Mouse (Mus musculus) erythroblast, adult 5-6 weeks (primary cell): Measurements from ENCODE around the gene Fam166b. TPM values are rescaled to one million over a fixed set of nuclear protein-coding genes. Genes with fewer than 3 reads are reported as not detected.
A peak's percentile ranks its signal among the peaks of the same experiment; 100 is the strongest.

Experiments used
- ATAC-seq: replicated peaks from 2 replicates; pipeline ENCODE4 v1.8.0; 2016; ENCODE audit warnings: moderate number of reproducible peaks, mild to moderate bottlenecking, moderate TSS enrichment, inconsistent platforms; ENCODE audit not compliant: poor library complexity, low FRiP score, severe bottlenecking
- total RNA-seq, 2 experiments: library from RNA; stranded (forward) in 1 of 2; stranded (reverse) in 1 of 2; fragments of 150-400 nt in 1 of 2; fragments of 200-764, 138-1000 nt in 1 of 2; gene quantifications; 2 replicates each; pipeline versions ENCODE4 v1.2.3 to v1.2.4; 2015 to 2017; ENCODE audit warnings: low replicate concordance in 2 of 2

Fam166b gene
- total RNA-seq (2015; ENCODE audit: low replicate concordance) (not detected in 2 replicates), total RNA-seq (2017; ENCODE audit: low replicate concordance) (not detected in 2 replicates)

DNA sequence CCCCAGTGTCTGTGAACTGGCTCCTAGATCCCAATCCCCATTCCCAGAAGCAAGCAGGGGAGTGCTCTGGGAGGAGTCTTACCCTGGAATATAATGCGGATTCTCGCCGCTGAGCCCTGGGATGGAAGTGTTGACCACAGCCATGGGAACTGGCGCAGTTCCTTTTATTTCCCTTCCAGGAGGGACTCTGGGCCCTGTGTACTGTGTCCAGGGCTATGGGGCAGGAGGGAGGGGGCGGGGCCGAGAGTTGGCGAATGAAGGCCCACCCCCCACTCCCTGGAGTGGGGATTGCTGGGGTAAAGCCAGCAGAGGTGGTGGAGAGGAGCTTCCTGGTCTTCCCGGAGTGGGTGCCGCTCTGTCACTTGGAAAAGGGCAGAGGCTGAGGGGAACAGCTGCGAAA is at the start of gene Fam166b:
Gene Fam166b (minus strand): TSS at position 189 of the 400 bp plus-strand sequence.
- ATAC-seq, result no peak

DNA sequence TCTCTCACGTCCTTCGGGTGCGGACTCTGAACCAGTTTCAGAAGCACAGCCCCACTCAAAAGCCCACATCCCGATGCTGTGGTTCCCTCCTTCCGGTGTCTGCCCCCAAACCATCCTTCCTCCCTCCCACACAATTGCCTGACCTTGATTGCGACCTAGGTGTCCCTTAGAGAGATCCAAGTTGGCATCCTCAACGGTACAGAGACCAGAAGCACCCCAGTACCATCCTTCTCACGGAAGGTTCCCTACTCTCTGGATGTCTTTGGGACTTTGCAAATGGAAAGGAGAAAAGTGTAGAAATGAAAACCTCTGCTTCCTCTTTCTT is 49.6 kb upstream of the Fam166b start:
- ATAC-seq, result peak; percentile 44

DNA sequence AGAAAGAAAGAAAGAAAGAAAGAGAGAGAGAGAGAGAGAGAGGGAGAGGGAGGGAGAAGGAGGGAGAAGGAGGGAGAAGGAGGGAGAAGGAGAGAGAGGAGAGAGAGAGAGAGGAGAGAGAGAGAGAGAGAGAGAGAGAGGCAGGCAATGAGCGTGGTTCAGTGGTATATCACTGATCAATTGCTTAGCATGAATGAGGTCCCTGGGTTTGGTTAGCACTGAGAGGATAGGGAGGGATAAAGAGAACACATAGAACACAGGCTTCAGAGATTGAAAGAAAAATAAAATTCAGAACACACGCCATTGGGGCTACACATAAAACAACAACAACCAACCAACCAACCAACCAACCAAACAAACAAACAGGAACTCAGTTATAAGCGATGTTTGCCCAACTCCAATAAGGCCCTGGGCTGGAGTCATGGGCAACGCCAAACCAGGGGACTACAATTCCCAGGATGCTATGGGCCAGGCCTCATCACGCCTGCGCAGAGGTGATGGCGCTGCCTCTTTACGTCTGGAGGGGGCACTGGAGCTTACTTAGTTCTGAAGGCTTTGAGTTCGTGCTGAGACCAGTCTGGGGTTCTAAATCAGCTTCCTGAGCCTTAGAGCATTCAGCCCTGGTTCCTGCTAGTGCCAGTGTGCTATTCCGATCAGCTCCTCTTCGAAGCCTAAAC is 49.1 kb upstream of the Fam166b start:
- peak; percentile 98 for ATAC-seq

DNA sequence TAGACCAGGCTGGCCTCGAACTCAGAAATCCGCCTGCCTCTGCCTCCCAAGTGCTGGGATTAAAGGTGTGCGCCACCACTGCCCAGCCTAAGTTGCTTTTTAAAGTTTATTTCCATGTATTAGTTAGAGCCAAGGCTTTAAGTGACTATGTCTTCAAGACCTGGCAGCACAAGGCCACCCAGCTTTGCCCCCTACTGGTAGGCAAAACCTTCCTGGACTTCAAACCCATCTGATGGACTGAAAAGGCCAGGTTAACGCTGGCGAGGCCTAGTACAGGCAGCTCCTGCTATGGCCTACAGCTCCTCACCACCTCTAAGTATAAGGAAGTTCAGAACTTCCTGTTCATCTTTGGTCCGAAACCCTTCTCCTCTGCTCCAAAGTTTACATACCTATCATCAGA is 47.7 kb upstream of the Fam166b start:
- ATAC-seq, result no peak

DNA sequence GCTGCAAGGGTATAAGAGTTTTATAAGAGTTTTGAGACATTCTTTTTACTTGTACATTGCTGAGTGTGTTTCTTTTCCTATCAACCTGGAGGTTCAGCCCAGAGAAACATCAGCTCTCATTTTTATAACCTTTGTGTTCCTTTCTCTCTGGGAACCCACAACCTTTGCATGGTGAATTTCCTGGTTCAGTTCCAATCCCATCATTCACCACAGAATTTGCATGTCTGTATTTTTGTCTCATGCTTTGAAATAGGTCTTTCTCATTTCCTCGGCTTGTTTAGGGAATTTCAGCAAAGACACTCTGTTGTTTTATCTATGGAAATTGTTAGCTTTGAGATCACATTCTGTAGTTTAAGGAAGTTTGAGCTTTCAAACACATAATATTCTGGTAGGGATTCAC is 44.7 kb upstream of the Fam166b start:
- ATAC-seq, result no peak

DNA sequence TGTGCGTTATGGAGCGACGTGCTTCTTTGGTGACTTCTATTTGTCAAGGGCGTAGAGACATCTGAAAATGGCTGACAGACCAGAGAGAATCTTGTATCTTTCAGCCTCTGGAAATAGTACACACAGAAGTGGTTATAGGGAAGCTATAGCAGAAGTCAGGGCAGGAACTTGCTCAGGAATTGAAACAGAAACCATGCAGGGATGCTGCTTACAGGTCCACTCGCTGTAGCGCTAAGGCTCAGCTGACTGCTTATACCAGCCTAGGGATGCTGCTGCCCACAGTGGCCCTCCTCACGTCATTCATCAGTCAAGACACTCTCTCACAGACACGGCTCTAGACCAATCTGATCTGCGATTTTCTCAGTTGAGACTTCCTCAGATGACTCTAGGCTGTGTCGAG is 41.4 kb upstream of the Fam166b start:
- ATAC-seq, result no peak

DNA sequence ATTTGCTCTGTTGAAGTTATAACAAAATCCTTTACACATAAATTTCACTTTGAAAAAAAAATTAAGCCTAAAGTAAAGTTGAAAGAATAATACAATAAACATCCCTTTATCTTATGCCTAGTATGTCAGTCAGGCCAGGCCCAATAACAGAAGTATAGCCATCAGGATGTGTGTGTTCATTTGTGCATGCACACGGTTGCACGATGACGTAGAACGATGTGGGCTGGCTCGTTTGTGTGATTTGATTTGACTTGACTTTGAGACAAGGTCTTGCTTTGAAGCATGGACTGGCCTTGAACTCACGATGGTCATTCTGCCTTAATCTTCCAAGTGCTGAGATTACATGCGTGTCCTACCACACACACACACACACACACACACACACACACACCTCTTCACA is 37.9 kb upstream of the Fam166b start:
- no peak for ATAC-seq

DNA sequence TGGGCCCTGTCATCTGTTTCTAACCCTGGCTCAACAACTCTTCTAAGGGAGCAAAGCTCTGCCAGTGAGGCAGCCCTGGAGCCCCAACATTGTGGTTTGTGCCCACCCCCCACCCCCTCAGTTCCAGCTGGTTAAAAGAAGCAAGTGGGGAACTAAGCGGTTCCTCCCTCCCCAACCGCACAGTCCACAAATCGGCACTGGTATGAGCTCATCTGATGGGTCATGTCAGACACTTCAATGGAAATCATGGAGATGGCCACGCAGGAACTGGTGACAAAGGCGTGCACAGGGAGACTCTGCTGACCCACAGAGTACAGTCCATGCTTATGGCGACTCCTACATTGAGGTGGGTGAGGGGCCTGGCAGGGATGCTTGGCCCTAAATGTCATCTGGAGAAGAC is 37.0 kb upstream of the Fam166b start:
- ATAC-seq, result no peak

DNA sequence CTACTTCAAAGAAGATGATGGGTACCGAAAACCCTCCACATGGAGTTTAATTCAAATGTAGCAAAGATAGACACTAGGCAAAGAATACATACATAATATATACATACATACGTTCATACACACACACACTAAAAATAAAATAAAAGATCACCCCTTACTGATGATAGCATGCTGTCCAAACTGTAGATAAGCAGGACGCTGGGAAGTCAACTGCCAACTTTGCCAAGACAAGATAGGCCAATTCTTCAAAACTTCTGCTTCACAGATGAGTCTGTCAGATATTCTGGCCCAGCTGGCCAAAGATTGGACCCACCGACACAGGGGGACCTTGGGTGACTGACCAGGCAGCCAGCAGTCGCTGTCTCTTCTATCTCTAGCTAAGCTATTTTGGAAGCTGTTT is 34.2 kb upstream of the Fam166b start:
- no peak for ATAC-seq

DNA sequence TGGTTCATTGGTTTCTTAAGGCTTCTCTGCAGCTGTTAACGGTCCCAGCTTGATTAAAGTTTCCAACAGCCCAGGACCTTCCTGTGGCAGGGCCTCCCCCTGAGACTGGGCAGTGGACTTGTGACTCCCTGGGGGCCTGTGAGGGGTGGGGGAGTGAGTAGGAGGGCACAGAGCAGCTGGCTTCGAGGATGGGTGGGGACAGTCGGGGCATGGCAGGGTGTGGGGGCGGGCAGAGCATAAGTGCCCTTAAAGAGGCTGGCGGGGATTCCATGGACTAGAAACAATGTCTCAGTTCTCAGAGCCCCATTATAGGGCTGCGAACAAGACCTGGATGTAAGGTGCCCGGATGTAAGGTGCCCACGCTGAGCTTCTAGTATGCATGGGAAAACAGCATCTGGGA is 28.2 kb upstream of the Fam166b start:
- ATAC-seq, result no peak

DNA sequence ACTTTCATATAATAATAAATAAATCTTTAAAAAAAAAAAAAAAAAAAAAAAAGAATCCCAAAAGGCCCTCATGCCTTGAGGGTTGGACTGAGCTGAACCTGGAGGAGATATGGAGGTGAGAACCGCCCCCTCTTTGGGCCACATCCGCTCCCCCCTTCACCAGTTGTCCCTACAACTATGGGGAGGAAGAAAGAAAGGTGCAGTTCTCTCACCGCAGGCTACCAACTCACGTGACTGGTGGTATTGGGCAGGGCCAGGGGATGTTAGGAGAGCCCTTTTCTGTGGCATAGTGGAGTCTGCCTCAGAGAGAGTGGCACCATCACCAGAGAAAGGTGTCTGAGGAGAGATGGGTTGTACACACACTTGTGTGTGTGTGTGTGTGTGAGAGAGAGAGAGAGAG is 27.5 kb upstream of the Fam166b start:
- ATAC-seq, result no peak

DNA sequence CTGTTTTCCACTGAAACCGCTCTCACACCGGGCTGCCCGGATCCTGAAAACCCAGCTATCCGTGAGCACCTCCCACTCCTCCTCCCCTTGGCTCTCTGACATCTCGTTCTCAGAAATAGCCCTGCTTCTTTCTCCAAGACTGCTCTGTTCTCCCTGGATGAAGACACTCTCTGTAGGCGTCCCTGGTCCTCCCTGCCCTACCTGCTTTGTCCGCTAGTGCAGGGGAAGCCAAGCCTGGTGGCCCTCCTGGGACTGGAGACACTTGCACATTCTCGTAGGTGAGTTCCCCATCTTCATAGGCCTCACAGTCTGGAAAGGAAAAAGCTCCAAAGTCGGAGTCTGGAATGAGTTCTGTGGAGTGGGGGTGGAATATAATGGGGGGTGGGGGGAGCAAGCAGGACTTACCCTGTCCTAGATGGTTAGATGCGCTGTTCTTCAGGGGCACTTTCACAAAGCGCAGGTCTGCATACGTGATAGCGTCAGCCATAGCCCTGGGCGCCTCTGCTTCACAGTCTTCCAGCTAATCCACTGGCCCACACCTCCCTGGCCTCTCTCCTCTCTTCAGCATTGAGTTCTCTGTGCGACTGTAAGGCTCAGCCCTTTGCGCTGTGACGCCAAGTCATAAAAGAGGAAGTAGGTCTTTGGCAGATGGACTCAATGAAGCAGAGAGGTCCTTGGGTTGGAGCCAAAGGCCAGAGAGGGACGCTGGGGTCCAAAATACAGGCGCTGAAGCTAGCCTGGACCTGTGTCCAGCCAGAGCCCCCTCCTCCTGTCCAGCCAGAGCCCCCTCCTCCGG is 25.3 kb upstream of the Fam166b start, which contains the start of gene Cd72:
Gene Cd72 (minus strand): TSS at position 588 of the 796 bp plus-strand sequence.
- no peak for ATAC-seq

DNA sequence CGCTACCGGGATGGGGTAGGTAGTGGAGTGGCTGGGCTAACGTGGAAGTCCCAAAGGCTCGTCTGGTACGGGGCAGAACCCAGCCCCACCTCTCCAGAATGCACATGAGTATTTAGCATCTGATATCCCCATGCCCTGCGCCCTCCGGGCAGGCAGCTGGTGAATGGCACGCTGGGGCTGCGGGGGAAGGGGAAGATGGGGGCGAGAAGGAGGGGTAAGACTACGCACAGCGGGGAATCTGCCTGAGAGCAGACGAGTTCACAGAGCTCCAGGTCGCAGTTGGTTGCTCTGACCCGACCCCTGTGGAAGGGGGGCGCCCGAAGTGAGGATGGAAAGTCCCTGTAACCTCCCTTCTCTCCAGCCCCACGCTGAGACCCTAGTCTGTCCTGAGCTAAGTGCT is 24.5 kb upstream of the Fam166b start:
- no peak for ATAC-seq

DNA sequence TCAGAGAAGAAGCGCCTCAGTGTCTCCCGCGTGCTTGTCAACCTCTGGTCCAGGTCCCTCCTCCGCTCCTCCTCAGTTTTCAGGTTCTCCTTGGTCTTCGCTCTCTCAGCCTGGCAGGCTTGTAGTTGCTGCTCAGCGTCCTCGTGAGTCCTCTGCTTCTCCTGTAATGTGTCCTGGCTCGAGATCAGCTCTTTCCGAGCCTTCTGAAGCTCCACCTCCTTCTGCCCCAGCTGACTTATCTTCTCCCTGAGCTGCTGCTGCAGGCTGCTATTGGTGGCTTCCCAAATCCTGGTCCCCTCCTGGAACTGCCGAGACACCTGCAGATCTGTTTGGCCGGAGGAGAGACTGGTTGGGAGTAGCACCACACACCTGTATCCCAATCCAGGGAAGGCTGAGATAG is 23.4 kb upstream of the Fam166b start:
- ATAC-seq, result no peak

DNA sequence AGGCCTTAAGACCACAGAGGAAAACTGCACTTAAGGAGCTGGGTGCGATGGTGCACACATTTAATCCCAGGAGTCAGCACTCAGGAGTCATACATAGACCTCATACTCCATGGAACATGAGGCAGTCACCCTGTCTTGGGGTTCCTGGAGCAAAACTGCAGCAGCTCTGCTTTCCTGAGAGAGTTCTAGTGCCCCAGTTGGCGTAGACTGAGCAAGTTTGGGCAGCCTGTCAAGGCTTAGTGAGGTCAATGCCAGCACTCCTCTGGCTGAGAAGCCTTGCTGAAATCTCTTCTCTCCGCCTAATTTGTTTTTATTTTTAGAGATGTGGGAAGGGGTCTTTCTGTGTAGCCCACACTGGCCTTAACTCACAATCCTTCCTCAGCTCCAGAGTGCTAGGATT is 19.6 kb upstream of the Fam166b start:
- no peak for ATAC-seq

DNA sequence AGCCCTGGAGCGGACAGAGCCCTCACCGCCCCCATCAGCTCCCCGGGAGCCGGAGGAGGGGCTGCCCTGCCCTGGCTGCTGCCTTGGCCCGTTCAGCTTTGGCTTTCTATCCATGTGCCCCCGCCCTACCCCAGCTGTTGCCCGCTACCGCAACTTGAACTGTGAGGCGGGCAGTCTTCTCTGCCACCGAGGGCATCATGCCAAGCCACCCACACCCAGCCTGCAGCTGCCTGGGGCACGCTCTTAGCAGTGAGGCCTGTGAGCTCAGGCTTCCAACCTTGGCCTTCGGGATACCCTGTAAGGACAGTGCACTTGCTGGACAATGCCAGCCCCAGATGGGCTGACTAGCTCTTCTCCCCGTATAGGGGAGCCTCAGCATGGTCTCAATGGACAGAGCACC is 18.3 kb upstream of the Fam166b start:
- ATAC-seq, result no peak

DNA sequence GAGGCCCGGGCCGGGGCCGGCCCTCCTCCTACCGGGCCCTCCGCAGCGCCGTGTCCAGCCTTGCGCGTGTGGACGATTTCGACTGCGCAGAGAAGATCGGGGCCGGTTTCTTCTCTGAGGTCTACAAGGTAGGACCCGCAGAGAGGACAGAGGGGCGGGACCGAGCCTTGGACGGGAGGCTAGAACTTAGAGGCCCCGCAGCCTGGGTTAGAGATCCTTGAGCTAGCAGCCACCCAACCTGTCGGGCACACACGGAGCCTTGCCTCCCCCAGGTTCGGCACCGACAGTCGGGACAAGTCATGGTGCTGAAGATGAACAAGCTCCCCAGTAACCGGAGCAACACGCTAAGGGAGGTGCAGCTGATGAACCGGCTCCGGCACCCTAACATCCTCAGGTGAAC is 14.6 kb upstream of the Fam166b start:
- no peak for ATAC-seq

DNA sequence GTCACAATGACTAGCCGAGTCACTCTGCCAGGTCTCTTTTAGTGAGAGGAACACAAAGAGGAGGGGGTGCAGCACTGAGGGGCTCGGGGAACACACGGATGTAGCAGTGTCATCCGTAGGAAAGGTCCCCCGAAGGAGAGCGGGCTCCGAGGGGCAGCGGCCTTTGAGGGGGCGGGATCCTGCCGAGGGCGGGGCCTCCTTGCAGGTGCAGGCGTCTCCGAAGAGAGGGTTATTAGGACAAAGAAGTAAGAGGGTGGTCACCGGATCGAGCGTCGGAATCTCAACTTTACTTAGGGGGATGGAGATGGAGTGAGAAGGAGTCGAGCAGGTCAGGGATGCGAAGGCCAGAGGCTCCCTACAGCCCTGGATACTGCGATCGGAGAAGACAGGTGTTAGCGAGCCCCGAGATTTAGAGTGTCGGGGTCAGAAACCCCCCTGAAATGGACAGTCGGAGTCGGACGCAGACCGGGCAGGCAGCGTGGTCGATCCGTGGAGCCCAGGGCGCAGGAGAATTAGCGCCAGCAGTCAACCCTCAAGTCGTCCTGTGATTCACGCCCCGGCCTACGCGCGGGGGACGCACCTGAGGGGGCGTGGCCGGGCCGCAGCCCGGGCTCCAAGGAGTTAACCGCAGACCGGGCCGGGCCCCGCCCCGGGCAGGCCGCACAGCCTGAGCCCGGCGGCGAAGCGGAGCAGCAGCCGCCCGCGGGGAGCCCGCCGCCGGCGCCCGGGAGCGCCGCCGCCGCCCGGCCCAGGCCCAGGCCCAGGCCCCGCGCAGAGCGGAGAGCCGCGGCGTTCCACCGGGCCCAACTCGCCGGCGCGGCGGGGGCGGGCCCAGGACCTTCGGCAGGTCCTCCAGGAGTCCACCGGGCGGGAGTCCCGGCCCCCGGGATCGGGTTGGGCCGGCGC is 13.8 kb upstream of the Fam166b start:
- ATAC-seq, result peak; percentile 38

DNA sequence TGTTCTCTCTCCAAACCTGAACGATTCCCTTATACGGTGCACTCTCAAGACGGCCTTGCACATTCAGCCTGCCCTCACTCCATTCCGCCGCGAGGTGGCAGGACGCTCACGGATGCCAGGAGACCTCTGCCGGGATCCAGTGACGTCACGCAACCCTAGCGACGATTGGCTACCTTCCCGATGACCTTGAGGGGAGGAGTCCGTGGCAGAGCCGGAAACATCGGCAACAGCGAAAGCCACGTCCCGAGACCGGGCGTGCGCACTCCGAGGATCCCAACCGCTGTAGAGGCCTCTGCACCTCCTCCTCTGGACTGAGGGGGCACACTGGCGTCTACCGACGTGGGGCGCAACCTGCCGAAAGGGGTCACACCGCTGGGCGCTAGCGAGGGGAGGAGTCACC is 13.1 kb upstream of the Fam166b start:
- peak; percentile 97 for ATAC-seq

DNA sequence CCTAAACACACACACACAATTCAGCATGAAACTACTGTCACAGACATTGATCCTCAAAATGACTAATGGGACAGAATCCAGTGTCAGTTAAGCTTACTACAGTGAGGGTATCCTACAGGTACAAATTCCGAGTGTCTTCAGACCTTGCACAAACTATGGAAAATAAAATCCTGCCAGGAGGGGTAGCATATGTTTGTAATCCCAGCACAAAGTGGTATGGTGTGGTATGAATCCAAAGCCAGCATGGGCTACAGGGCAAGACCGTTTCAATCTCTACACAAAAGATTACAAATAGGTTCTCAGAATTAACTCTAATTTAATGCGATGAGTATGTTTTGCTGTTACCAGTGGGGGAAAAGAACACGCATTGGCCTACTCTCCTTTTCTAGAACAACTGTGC is 12.7 kb upstream of the Fam166b start, which contains the start of gene Tesk1:
Gene Tesk1 (plus strand): TSS at position 301 of the 400 bp plus-strand sequence.
- no peak for ATAC-seq
